Mouse (Mus musculus): ENCODE data around the gene Gm11733. TPM values are rescaled to one million over a fixed set of nuclear protein-coding genes. Genes with fewer than 3 reads are reported as not detected.

Gene Gm11733
- polyA plus RNA-seq, 1 experiment from 2014 or later, result not detected

DNA sequence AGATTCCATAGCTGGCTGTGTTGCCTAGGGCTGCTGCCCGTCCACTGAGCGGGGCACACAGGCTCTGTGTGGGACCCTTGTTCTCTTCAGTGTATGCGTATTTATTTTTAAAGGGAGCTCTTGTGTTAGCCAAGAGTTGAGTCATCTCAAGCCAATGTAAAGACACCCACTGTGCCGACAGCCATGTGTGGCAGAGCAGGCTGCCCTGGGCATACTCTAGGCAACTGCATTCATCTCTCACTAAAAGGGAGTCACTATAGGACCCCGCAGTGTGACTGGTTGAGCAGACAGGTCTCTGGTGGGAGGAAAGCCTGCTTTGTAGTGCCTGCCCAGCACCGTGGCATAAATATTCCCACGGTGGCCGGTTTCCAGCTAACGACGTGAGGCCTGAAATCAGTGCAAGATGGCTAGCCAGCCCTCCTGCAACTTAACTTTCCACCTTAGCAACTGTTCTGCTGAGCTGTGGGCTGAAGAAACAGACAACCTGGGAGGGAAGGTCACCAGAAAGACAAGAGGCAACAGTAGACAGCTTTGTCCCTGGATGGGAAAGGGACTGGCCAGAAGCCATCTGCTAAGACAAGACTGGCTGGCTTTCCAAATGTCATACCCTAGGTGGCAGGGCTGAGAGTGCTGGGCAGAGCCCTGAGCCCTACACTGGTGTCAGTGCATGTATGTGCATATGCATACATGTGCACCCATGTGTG, 31.7 kb downstream of the Gm11733 start:
- no peaks in the 10 kb centered on the region for H3K36me3 ChIP-seq
- H3K27me3 ChIP-seq, result no peaks in the 10 kb centered on the region; the same call in 1 of the 2 replicates
- WGBS, result 75% methylated on average over 10 of the region's 10 CpGs
- H3K9ac ChIP-seq (replicated peaks), result no peak overlapping the region
- no peak overlapping the region for H3K27ac ChIP-seq (replicated peaks)
- H3K4me1 ChIP-seq, result no peaks in the 10 kb centered on the region
- no peak overlapping the region for H3K4me2 ChIP-seq (replicated peaks)
- no peak overlapping the region for H3K4me3 ChIP-seq
- no peak for ATAC-seq (ENCODE audit: low FRiP score, low read depth)
- H3K9me3 ChIP-seq, result 0 out of 2 replicates have a peak, but pooled peaks cover 4% of the 10 kb centered on the region

- no peak overlapping the region for H3K4me3 ChIP-seq
- ATAC-seq (ENCODE audit: low FRiP score, low read depth), result no peak
- H3K9ac ChIP-seq (replicated peaks), result no peak overlapping the region
- no peak overlapping the region for H3K4me2 ChIP-seq (replicated peaks)
- H3K27me3 ChIP-seq, result no peaks in the 10 kb centered on the region; the same call in 1 of the 2 replicates
- no peaks in the 10 kb centered on the region for H3K36me3 ChIP-seq
- no peaks in the 10 kb centered on the region for H3K4me1 ChIP-seq
- WGBS, result 92% methylated on average over 3 of the region's 3 CpGs
- 0 out of 2 replicates have a peak, but pooled peaks cover 4% of the 10 kb centered on the region for H3K9me3 ChIP-seq
- H3K27ac ChIP-seq (replicated peaks), result no peak overlapping the region
Observed at GRCm38 (mm10) chr11:117516422-117516796, 32.2 kb downstream of the Gm11733 start.

DNA sequence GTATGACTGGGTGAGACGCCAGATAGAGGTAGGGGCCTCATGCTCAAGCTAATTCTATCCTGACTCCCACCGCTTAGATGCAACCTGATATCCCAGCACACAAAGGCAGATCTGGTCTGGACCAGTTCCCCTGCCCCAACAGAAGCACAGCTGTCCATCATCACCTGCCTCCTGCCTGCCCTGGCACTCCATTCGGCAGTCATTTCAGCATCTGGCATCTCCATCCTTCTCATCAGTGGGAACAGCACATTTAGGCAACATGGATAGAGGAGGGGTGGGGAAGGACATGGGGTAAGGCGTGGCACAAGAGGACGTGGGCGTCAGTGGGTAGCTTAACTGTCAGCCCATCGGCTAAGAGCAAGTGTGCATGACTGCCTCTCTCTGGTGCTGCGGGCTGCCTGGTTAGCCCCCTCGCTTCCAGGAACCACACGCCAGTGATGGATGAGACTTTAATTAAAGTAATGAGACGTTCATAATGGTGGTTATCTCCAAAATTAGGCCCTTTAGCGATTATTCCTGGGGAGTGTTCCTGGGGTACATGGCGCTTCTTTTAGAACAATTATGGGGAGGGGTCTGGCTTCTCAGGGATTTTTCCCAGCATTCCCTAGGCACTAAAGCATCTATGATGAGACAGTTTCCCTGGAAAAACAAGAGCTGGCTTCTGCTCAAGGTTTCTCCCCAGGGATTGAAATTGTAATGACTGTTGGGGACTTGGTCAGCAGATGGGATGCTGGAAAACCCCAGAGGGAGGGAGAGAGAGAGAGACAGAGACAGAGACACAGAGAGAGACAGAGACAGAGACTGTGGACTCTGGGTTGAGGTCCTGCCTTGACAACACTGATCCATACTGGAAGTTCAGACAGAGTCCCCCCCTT, 38.0 kb downstream of the Gm11733 start:
- Histone ChIP-seq H3K4me3 (no peak overlapping the region), H3K9me3 (0 out of 2 replicates have a peak, but pooled peaks cover 4% of the 10 kb centered on the region), H3K4me2 (replicated peaks) (no peak overlapping the region), H3K27me3 (0 out of 2 replicates have a peak, but pooled peaks cover 3% of the 10 kb centered on the region), H3K9ac (replicated peaks) (no peak overlapping the region), H3K27ac (replicated peaks) (0 out of 2 replicates have a peak overlapping the region, but pooled peaks have one; percentile 43), H3K4me1 (peaks cover 38% of the 10 kb centered on the region), H3K36me3 (no peaks in the 10 kb centered on the region)
- WGBS, result 76% methylated on average over 13 of the region's 13 CpGs
- ATAC-seq (ENCODE audit: low FRiP score, low read depth), result no peak

DNA sequence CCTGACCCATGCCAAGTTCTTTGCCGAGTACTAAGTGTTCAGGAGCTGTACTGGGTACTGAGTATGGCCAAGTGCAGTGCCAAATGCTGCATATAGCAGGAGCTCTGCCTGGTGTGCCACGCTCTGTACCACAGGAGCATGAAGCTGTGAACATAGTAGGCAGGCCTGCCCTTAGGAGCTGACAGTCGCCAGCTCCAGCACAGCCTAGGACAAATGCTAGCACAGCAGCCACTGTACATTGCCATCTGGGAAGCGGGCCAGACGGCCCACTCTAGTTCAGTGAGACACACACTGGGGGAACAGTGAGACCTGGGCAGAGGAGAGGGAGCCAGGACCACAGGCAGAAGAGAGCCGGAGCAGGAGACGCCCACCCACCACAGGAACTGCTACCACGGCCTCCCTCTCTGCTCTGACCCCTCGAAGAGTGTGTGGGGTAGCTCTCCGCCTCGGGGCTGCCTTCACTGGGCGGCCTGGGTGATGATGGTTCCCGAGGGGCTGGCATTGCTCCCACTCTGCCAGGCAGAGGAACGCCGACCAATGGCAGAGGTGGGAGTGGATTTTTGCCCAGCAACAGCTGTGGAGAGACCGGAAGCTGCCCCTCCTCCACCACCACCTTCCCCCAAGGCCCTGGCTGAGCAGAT, 38.8 kb downstream of the Gm11733 start:
- H3K4me3 ChIP-seq, result no peak overlapping the region
- 0 out of 2 replicates have a peak, but pooled peaks cover 5% of the 10 kb centered on the region for H3K27me3 ChIP-seq
- H3K27ac ChIP-seq (replicated peaks), result peak overlapping the region; percentile 43; the same call in 1 of the 2 replicates
- 65% methylated on average over 16 of the region's 16 CpGs for WGBS
- no peak overlapping the region for H3K9ac ChIP-seq (replicated peaks)
- no peaks in the 10 kb centered on the region for H3K36me3 ChIP-seq
- H3K9me3 ChIP-seq, result 0 out of 2 replicates have a peak, but pooled peaks cover 4% of the 10 kb centered on the region
- H3K4me1 ChIP-seq, result peaks cover 38% of the 10 kb centered on the region
- no peak overlapping the region for H3K4me2 ChIP-seq (replicated peaks)
- ATAC-seq (ENCODE audit: low FRiP score, low read depth), result peak; percentile 41; the same call in 1 of the 2 replicates

DNA sequence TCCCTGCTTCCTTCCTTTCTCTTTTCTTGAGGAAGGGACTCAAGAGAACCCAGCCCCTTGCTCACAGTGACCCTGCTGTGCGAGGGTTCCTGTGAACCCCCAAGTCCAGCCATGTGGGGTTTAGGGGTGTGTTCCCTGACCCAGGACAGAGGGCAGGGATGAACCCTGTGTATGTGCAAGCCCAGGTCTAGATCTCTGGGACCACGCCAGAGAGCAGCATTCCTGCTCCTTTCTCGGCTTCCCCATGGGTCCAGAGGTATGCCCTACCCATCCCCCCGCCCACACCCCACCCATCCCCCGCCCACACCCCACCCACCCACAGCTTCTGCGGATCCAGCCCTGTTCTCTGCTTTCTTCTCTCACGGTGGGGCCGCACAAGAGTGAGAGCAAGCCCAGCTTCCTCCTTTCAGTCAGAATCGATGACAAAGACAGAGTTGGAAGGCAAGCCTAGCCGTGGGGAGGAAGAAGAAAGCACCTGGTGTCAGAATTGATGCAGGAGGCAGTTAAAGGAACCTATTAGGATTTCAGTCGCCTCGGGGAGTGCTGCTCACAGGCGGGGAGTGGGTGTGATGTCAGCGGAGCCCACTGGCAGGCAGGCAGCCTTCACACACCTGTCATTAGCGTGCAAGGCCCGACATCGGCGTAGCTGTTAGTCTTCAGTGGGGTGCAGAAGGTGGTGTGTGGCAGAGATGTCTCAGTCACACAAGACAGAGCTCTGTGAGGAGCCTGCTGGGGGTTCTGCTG, 41.6 kb downstream of the Gm11733 start:
- WGBS, result 28% methylated on average over 18 of the region's 18 CpGs
- Histone ChIP-seq H3K36me3 (no peaks in the 10 kb centered on the region), H3K4me2 (replicated peaks) (no peak overlapping the region), H3K27me3 (0 out of 2 replicates have a peak, but pooled peaks cover 5% of the 10 kb centered on the region), H3K4me1 (peaks cover 38% of the 10 kb centered on the region), H3K27ac (replicated peaks) (peak overlapping the region; percentile 21), H3K4me3 (no peak overlapping the region), H3K9me3 (no peaks in the 10 kb centered on the region), H3K9ac (replicated peaks) (no peak overlapping the region)
- no peak for ATAC-seq (ENCODE audit: low FRiP score, low read depth)

GRCm38 (mm10) chr11:117532374-117532773, 48.2 kb downstream of the Gm11733 start:
- no peak for ATAC-seq (ENCODE audit: low FRiP score, low read depth)
- Histone ChIP-seq H3K9ac (replicated peaks) (no peak overlapping the region), H3K27ac (replicated peaks) (no peak overlapping the region), H3K9me3 (no peaks in the 10 kb centered on the region), H3K36me3 (no peaks in the 10 kb centered on the region), H3K27me3 (peaks cover 14% of the 10 kb centered on the region), H3K4me1 (peaks cover 18% of the 10 kb centered on the region), H3K4me3 (no peak overlapping the region), H3K4me2 (replicated peaks) (no peak overlapping the region)
- 24% methylated on average over 10 of the region's 10 CpGs for WGBS

GRCm38 (mm10) chr11:117534912-117535311, 50.7 kb downstream of the Gm11733 start:
- 81% methylated on average over 10 of the region's 10 CpGs for WGBS
- no peaks in the 10 kb centered on the region for H3K36me3 ChIP-seq
- ATAC-seq (ENCODE audit: low FRiP score, low read depth), result no peak
- H3K9ac ChIP-seq (replicated peaks), result no peak overlapping the region
- H3K9me3 ChIP-seq, result no peaks in the 10 kb centered on the region
- H3K4me3 ChIP-seq, result no peak overlapping the region
- peaks cover 14% of the 10 kb centered on the region for H3K27me3 ChIP-seq
- H3K4me1 ChIP-seq, result peaks cover 21% of the 10 kb centered on the region
- H3K27ac ChIP-seq (replicated peaks), result no peak overlapping the region
- no peak overlapping the region for H3K4me2 ChIP-seq (replicated peaks)

DNA sequence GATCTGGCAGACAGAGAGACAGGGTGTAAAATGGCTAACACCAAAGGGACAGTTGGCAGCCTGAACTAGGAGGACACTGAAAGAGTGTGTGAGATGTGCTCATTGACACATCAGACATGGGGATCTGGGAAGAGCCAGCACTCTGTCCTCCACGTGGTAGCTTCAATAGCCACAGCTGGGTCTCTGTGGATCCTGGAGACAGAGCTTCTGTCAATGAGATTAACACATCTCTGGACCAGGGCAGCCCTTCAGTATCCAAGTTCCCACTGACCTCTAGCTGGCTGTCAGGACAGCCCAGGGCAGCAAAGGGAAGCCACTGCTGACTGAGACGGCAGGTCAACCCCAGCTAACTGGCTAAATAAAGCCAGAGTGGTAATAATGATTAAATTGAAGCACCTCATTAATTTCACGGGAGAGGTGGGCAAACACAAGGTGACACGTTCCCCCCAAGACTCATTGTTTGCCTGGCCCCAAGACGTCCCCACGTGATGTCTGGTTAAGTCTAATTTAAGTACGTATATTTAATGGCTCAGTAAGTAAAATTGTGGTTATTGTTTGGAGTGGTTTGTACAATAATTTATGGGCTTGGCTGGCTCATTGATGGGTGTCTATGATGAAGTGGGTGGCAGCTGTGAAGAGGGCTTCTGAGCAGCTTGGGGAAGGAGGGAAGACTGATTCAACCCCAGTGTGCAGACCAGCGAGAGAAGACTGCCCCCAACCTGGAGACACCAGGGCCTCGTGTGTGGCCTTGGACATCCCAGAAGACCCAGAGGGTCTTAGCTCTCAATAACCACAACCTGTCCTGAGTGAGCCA, 51.5 kb downstream of the Gm11733 start:
- 0 out of 2 replicates have a peak overlapping the region, but pooled peaks have one; percentile 4 for H3K27ac ChIP-seq (replicated peaks)
- H3K36me3 ChIP-seq, result no peaks in the 10 kb centered on the region
- H3K4me1 ChIP-seq, result peaks cover 27% of the 10 kb centered on the region
- no peak for ATAC-seq (ENCODE audit: low FRiP score, low read depth)
- peaks cover 14% of the 10 kb centered on the region for H3K27me3 ChIP-seq
- H3K9me3 ChIP-seq, result no peaks in the 10 kb centered on the region
- WGBS, result 58% methylated on average over 9 of the region's 9 CpGs
- H3K4me2 ChIP-seq (replicated peaks), result no peak overlapping the region
- no peak overlapping the region for H3K4me3 ChIP-seq
- H3K9ac ChIP-seq (replicated peaks), result no peak overlapping the region

GRCm38 (mm10) chr11:117536586-117536985, 52.4 kb downstream of the Gm11733 start:
- no peak overlapping the region for H3K27ac ChIP-seq (replicated peaks)

More at GRCm38 (mm10) chr11:117536586-117536985, 52.4 kb downstream of the Gm11733 start:
- Histone ChIP-seq H3K9ac (replicated peaks) (no peak overlapping the region), H3K27me3 (peaks cover 14% of the 10 kb centered on the region), H3K4me3 (no peak overlapping the region), H3K4me2 (replicated peaks) (no peak overlapping the region), H3K36me3 (no peaks in the 10 kb centered on the region), H3K9me3 (no peaks in the 10 kb centered on the region), H3K4me1 (peaks cover 36% of the 10 kb centered on the region)
- 67% methylated on average over 3 of the region's 3 CpGs for WGBS
- ATAC-seq (ENCODE audit: low FRiP score, low read depth), result no peak
